Mouse (Mus musculus) splenic B cell, adult 2 months (primary cell): ENCODE results near the gene Dgke.

Experiments used
- DNase-seq: peaks from one replicate; pipeline ENCODE4 v3.0.0-alpha.2; 2011; ENCODE audit warnings: low read depth, low spot score
- H3K27me3 ChIP-seq: 2 replicates; pipeline ENCODE4 v1.6.1; 2012; ENCODE audit warnings: mild to moderate bottlenecking, low read length, moderate library complexity, mixed read lengths; ENCODE audit not compliant: control insufficient read depth, poor library complexity, insufficient read depth, severe bottlenecking
- H3K36me3 ChIP-seq: 2 replicates; pipeline ENCODE4 v1.6.1; 2012; ENCODE audit warnings: mild to moderate bottlenecking, low read length, moderate library complexity, mixed read lengths; ENCODE audit not compliant: control insufficient read depth, poor library complexity, insufficient read depth, severe bottlenecking

The Dgke gene

GRCm38 (mm10) chr11:89034592-89034991, 32.1 kb downstream of the Dgke start:
- Histone ChIP-seq H3K27me3 (no peaks in the 10 kb centered on the region), H3K36me3 (no peaks in the 10 kb centered on the region)
- DNase-seq: peak; percentile 20

GRCm38 (mm10) chr11:89031189-89031588, 35.5 kb downstream of the Dgke start:
- Histone ChIP-seq H3K27me3 (no peaks in the 10 kb centered on the region), H3K36me3 (no peaks in the 10 kb centered on the region)
- DNase-seq: no peak

- DNase-seq: no peak
- H3K27me3 ChIP-seq: no peaks in the 10 kb centered on the region
Measured at GRCm38 (mm10) chr11:89030552-89030951, 36.1 kb downstream of the Dgke start.

GRCm38 (mm10) chr11:89028871-89029405, 37.7 kb downstream of the Dgke start:
- DNase-seq: peak; percentile 87
- no peaks in the 10 kb centered on the region for H3K27me3 ChIP-seq
- H3K36me3 ChIP-seq: no peaks in the 10 kb centered on the region

More at GRCm38 (mm10) chr11:89030552-89030951, 36.1 kb downstream of the Dgke start:
- H3K36me3 ChIP-seq: no peaks in the 10 kb centered on the region

- peak; percentile 86 for DNase-seq
- Histone ChIP-seq H3K27me3 (no peaks in the 10 kb centered on the region), H3K36me3 (no peaks in the 10 kb centered on the region)
Measured at GRCm38 (mm10) chr11:89027955-89028361, 38.7 kb downstream of the Dgke start.

GRCm38 (mm10) chr11:89026117-89026516, 40.5 kb downstream of the Dgke start:
- DNase-seq: no peak
- H3K36me3 ChIP-seq: peaks cover 4% of the 10 kb centered on the region; the same call in 1 of the 2 replicates
- H3K27me3 ChIP-seq: no peaks in the 10 kb centered on the region

- no peak for DNase-seq
- H3K27me3 ChIP-seq: no peaks in the 10 kb centered on the region
- peaks cover 4% of the 10 kb centered on the region; the same call in 1 of the 2 replicates for H3K36me3 ChIP-seq
Measured at GRCm38 (mm10) chr11:89025603-89026002, 41.0 kb downstream of the Dgke start.

GRCm38 (mm10) chr11:89024181-89024881, 42.3 kb downstream of the Dgke start:
- peaks cover 6% of the 10 kb centered on the region; the same call in 1 of the 2 replicates for H3K36me3 ChIP-seq
- peak; percentile 94 for DNase-seq
- no peaks in the 10 kb centered on the region for H3K27me3 ChIP-seq

GRCm38 (mm10) chr11:89023477-89023876, 43.2 kb downstream of the Dgke start:
- no peaks in the 10 kb centered on the region for H3K27me3 ChIP-seq
- DNase-seq: no peak
- H3K36me3 ChIP-seq: peaks cover 6% of the 10 kb centered on the region

GRCm38 (mm10) chr11:89022120-89022731, 44.4 kb downstream of the Dgke start:
- H3K36me3 ChIP-seq: peaks cover 6% of the 10 kb centered on the region
- H3K27me3 ChIP-seq: no peaks in the 10 kb centered on the region
- no peak for DNase-seq

GRCm38 (mm10) chr11:89021687-89022086, 45.0 kb downstream of the Dgke start:
- DNase-seq: no peak
- H3K27me3 ChIP-seq: no peaks in the 10 kb centered on the region
- H3K36me3 ChIP-seq: peaks cover 7% of the 10 kb centered on the region

GRCm38 (mm10) chr11:89020681-89021305, 45.9 kb downstream of the Dgke start:
- DNase-seq: peak; percentile 36
- no peaks in the 10 kb centered on the region for H3K27me3 ChIP-seq
- peaks cover 13% of the 10 kb centered on the region for H3K36me3 ChIP-seq

GRCm38 (mm10) chr11:89017514-89018182, 49.0 kb downstream of the Dgke start:
- H3K36me3 ChIP-seq: peaks cover 24% of the 10 kb centered on the region
- DNase-seq: no peak
- no peaks in the 10 kb centered on the region for H3K27me3 ChIP-seq

GRCm38 (mm10) chr11:89012241-89012640, 54.4 kb downstream of the Dgke start:
- Histone ChIP-seq H3K27me3 (no peaks in the 10 kb centered on the region), H3K36me3 (peaks cover 29% of the 10 kb centered on the region)
- no peak for DNase-seq
